Mouse (Mus musculus) liver, embryonic 14.5 days (tissue): Measurements from ENCODE around the gene Tom1l2.

Experiments
- CTCF ChIP-seq: IDR thresholded peaks from 2 replicates; pipeline ENCODE4 v1.5.1; 2016; ENCODE audit warnings: antibody characterized with exemption, low read depth, control low read depth
- EP300 ChIP-seq: IDR thresholded peaks from 2 replicates; pipeline ENCODE4 v1.6.1; 2016; ENCODE audit warnings: antibody characterized with exemption, low read depth

DNA sequence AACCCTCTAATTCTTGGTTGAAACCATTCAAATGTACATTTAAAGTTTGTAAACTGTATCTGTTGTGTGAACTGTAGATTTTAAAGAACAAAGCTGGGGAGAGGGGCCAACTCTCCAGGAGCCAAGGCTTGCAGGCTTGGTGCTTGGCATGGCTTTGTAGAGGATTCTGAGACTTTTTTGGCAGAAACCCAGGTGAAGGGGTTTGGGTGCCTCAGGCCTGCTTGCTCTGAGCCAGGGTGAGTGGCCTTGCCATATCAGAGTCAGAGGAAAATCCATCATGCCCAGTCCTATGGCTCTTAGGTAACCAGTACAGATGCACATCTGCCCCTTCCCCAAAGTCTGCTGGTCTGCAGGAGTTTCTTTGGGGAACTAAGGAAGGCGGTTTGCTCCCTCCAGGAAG lies 126.8 kb downstream of the Tom1l2 start:
- TF ChIP-seq CTCF (no peak), EP300 (no peak)
